Mouse (Mus musculus) pancreas, adult 10 weeks (tissue): Measurements from ENCODE around the gene Edc3. TPM values are rescaled to one million over a fixed set of nuclear protein-coding genes. Genes with fewer than 3 reads are reported as not detected.

Experiments used
- polyA plus RNA-seq: library from polyadenylated mRNA; stranded (reverse); fragments of 350-450 nt; fragmentation: Illumina TruSeq; extraction: RNeasy Lipid Tissue Mini Kit (QIAGEN cat#74804); gene quantifications from one replicate; pipeline ENCODE4 v1.2.3, GENCODE M21; 2015; ENCODE audit warnings: low read depth, low replicate concordance; ENCODE audit not compliant: insufficient read depth

Gene Edc3
- 2.7 TPM for polyA plus RNA-seq

DNA sequence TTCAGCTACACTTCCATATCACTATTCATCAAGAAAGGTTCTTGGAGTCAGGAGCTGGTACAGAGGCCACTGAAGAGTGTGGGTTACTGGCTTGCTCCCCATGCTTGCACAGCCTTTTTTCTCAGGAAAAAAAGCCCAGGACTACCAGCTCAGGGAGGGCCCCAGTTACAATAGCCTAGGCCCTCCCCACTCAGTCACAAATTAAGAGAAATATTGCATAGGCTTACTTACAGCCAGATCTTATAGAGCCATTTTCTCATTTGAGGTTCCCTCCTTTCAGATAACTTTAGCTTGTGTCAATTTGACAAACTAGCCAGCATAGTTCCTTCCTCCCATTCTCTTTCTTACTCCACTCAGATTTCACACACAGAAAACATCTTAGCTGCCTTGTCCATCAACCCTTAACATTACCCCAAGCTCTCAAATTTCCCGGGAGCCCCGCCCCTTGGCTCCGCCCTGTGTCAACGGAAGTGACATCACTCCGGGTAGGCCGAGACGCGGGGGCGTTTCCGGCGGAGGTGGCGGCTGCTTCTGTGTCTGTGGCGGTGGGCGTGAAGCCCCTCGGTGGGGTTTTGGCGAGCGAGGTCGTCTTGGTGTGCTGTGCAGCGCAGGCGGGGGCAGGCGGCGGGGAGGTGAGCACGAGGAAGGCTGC lies at the start of gene Edc3:
Gene Edc3 (plus strand): TSS at position 473 of the 652 bp plus-strand sequence.

GRCm38 (mm10) chr9:57683520-57683919 lies 24.8 kb upstream of the Edc3 start, which contains the start of gene Cyp1a2:
Cyp1a2 (minus strand) TSS chr9:57683703.

DNA sequence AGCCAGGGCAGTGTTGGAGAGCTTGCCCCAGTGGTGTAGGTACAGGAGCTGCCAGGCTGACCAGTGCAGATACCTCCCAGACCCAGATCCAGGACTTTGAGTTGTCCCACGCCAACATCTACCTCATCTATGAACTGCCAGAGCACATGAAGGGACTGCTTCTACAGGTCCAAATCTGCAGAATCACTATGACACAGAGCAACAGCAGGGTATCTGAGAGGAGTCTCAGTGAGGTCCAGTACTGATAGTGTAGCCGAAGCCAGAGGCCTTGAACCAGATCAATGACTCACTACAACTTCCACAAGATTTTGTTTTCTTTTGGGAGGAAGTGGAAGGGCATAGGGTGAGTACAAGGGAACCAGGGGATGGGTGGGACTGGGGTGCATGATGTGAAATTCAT lies 20.6 kb upstream of the Edc3 start, which contains the start of gene Cyp1a1:
Gene Cyp1a1 (plus strand): TSS at position 178 of the 400 bp plus-strand sequence.

DNA sequence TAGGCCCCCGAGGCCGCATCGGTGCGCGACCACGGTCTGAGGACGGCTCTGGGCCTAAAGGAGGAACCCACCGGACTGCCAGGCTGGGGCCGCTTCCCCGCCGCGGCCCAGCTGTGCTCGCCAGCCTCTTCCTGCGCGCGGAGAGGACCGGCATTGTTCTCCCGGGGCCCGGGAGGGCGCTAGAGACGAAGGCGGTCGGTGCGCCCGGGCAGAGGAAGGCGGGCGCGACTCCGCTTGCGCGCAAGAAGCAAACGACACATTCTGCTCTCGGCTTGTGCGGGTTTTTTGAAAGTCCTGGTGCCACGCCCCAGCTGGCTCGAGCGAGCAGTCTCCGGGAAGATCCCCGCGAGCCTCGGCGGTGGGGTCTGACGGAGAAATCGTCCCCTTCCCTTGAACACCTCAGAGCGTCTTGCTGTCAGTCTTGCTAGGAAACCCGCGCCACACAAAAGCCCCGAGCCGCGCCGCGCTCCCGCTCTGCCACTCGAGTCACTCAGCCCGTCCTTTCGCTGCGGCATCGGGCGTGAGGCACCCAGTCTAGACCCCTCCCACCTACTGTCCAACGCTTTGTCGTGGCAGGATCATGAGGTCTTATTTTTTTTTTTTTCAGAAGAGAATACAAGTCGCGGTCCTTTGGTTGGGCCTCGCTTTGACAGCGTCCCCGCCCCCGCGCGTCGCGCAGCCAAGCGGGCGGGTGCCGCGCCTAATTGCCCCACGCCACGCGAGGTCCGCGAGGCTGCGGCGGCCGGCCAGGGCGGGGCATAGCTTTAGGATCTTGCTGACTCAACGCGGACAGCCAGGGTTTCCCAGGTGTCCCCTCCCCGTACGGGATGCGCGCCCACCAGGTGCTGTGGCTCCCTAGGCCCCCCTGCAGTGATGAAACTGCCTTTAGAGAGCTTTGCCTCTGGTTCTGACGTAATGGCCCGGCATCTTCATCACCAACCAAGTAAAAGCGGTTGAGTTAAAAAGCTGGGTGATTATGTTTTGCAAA lies 57.3 kb downstream of the Edc3 start, which contains the start of gene Clk3:
Gene Clk3 (minus strand): TSS at position 497 of the 988 bp plus-strand sequence.

Other genes starting within 250 kb of the Edc3 start
- gene Scamp5, start 240.5 kb upstream of the Edc3 start, polyA plus RNA-seq: 5.3 TPM
- 1.4 TPM for gene Rpp25, start 204.5 kb upstream of the Edc3 start, polyA plus RNA-seq
- gene Cox5a, start 187.3 kb upstream of the Edc3 start, polyA plus RNA-seq: 66.9 TPM
- gene Fam219b, start 171.0 kb upstream of the Edc3 start, polyA plus RNA-seq: 5.0 TPM
- 6.3 TPM for gene Mpi, start 155.8 kb upstream of the Edc3 start, polyA plus RNA-seq
- 16.5 TPM for gene Scamp2, start 147.6 kb upstream of the Edc3 start, polyA plus RNA-seq
- gene Ulk3, start 119.1 kb upstream of the Edc3 start, polyA plus RNA-seq: 6.6 TPM
- not detected for gene Cplx3, start 102.3 kb upstream of the Edc3 start, polyA plus RNA-seq
- not detected for gene Lman1l, start 87.8 kb upstream of the Edc3 start, polyA plus RNA-seq
- gene Csk, start 54.9 kb upstream of the Edc3 start, polyA plus RNA-seq: 16.6 TPM
- not detected for gene Cyp1a2, start 24.8 kb upstream of the Edc3 start, polyA plus RNA-seq
- 2.2 TPM for gene Cyp1a1, start 20.6 kb upstream of the Edc3 start, polyA plus RNA-seq
- gene Clk3, start 57.3 kb downstream of the Edc3 start, polyA plus RNA-seq: 27.2 TPM
- 3.7 TPM for gene Arid3b, start 128.3 kb downstream of the Edc3 start, polyA plus RNA-seq
- 10.0 TPM for gene Ubl7, start 202.4 kb downstream of the Edc3 start, polyA plus RNA-seq
- 20.9 TPM for gene Sema7a, start 231.6 kb downstream of the Edc3 start, polyA plus RNA-seq